Mouse (Mus musculus): ENCODE results near the gene Utp11. TPM values are rescaled to one million over a fixed set of nuclear protein-coding genes. Genes with fewer than 3 reads are reported as not detected.

The Utp11 gene
- polyA plus RNA-seq, 2 experiments from 2014 or later = 80.9 to 85.9 TPM

DNA sequence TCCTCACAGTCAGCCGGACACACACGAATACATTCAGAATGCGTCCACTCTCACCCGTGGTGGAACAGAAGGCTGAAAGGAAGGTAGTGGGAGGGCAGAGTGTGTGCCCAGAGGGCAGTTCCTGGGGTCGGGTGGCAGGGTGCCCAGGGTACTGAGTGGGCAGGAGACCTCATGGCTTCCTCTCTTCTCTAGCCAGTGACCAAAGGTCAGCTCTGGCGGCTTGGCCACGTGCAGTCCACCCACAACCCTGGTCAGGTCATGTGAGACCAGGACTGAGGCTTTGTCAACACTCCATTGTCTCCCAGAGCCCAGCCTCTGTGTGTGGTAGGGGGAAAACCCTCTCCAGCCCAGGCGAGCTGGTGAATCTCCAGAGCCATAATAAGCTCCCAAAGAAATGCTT, 23.2 kb downstream of the Utp11 start:
- ATAC-seq = no peak

- no peak for ATAC-seq
Measured at GRCm38 (mm10) chr4:124668078-124668477, 25.3 kb downstream of the Utp11 start.

DNA sequence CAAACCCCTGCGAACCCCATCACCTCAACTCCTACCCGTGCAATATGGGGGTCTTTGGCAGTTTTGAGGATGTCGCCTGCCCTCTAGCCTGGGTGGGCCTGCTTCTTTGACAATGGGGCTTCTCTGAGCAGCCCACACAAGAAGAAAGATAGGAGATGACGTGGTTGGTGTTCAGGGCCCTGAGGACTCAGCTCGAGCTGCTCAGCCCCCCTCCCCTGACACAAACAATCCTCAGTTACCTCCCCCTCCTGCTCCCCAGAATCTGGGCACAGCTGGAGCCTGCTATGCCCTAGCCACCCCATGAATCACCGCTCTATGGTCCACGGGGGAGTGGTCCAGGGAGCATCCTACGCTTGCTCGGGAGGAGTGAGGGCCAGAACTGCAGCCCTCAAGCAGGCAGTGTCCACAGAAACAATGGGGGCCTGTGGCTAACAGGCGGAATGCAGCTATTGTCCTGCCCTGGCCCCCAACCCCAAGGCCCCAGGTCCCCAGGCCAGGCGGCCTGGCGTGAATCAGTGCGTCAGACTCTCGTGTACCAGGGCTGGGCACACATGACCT, 25.8 kb downstream of the Utp11 start:
- ATAC-seq = no peak

GRCm38 (mm10) chr4:124664604-124665003, 28.8 kb downstream of the Utp11 start:
- no peak for ATAC-seq

GRCm38 (mm10) chr4:124664185-124664584, 29.2 kb downstream of the Utp11 start:
- no peak for ATAC-seq

- no peak for ATAC-seq
Measured at GRCm38 (mm10) chr4:124663034-124663433, 30.4 kb downstream of the Utp11 start.

DNA sequence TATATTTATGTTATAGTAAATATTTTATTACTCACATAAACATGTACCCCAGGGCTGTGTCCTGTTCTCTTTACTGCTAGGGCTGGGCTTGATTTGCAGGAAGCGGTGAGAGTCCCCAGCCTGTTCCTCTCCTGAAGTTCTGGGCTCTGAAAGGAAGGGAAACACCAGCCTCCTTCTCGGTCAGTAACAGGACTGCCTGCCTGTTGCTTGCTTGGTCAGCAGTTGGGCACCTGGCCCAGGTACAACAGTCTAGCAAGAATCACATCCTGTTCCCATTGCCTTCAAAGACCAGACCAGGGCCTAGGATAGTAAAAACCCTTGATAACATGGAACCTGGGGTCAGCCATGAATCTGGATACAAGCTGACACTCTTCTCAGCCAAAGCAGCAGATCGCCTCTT, 32.8 kb downstream of the Utp11 start:
- ATAC-seq = no peak

- no peak for ATAC-seq
Measured at GRCm38 (mm10) chr4:124659251-124660217, 33.9 kb downstream of the Utp11 start.

DNA sequence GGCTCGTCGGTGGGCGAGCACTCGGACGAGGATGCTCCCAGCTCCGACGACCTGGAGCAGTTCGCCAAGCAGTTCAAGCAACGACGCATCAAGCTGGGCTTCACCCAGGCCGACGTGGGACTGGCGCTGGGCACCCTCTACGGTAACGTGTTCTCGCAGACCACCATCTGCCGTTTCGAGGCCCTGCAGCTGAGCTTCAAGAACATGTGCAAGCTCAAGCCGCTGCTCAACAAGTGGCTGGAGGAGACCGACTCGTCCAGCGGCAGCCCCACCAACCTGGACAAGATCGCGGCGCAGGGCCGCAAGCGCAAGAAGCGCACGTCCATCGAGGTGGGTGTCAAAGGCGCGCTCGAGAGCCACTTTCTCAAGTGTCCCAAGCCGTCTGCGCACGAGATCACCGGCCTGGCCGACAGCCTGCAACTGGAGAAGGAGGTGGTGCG, 35.0 kb downstream of the Utp11 start:
- no peak for ATAC-seq

DNA sequence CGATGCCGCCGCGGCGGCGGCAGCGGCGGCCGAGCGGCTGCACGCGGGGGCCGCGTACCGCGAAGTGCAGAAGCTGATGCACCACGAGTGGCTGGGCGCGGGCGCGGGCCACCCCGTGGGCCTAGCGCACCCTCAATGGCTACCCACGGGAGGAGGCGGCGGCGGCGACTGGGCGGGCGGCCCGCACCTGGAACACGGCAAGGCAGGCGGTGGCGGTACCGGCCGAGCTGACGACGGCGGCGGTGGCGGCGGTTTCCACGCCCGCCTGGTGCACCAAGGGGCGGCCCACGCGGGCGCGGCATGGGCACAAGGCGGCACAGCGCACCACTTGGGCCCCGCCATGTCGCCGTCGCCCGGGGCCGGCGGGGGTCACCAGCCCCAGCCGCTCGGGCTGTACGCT, 35.6 kb downstream of the Utp11 start:
- ATAC-seq = no peak

DNA sequence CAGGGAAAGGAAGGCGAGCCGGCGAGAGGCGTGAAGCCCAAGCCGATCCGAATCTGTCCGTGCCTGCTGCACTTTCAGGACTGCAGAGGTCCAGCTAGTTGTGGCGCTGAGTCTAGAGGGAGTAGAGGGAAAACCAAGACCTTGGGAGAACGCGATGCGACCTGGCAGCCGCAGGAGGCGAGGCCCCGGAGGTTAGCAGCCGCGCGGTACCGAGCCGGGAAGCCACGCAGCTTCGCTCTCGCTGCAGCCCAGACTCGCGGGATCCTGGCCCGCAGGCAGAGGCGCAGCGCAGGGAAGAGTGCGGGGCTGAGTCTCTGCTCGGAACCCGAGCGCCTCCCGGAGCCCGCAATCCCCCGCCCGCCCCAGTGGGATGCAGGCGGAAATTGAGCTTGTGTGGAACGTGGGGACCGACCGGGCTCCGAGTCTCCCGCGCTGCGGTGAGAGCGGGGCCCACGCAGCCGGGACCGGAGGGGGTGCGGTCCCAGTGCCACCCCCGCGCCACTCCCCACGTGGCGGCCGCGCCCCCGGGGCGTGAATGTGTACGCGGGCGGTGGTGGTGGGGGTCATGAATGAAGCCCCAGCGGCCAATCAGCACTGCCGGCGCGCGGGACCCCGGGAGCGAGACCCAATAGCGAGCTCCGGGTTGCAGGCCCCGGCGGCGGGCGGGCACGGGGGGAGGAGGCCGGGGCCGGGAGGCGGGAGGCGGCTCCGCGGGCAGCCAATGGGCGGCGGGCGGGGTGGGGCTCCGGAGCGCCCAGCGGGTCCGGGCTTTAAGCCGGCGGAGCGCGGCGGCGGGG, 36.3 kb downstream of the Utp11 start:
- ATAC-seq = peak; percentile 67

- ATAC-seq = no peak
Measured at GRCm38 (mm10) chr4:124656518-124656853, 36.9 kb downstream of the Utp11 start, which contains the start of gene Pou3f1. TSS of gene Pou3f1 (plus strand) at chr4:124656807.

DNA sequence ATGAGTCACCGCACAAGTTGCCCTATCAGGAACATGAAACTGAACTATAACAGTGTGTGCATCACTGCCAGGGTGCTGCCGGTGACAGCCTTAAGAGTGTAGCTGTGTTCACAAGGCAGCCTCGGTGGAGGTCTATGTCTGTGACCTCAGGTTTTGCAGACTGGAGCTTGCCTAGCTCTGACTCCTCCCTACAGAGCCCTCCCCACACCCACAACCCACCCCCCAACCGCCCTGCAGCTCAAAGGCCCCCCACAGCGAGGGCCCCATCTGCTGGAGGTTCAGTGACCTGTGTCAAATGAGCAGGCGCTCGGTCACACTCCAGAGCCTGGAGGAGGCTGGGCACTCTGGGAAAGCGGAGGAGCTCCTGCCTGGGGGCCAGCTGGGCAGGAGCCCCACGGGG, 40.5 kb downstream of the Utp11 start:
- no peak for ATAC-seq

DNA sequence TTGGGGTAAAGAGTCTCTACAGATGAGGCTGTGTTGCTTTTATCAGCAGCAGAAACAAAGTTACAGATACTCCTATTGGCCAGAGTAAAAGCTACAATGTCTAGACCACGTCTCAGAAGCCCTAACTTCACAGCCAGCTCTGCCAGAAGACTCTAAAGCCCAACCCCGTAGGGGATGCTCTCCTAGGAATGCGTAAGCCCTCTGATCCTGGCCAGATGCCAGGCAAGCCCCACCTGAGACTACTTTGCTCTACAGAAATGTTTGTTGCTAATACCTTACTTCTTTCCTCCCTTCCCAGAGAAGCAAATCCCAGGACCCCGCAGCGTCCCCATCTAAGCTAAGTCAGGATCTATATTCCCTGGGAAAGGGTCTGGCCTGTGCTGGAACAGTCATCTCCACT, 45.5 kb downstream of the Utp11 start:
- ATAC-seq = no peak

DNA sequence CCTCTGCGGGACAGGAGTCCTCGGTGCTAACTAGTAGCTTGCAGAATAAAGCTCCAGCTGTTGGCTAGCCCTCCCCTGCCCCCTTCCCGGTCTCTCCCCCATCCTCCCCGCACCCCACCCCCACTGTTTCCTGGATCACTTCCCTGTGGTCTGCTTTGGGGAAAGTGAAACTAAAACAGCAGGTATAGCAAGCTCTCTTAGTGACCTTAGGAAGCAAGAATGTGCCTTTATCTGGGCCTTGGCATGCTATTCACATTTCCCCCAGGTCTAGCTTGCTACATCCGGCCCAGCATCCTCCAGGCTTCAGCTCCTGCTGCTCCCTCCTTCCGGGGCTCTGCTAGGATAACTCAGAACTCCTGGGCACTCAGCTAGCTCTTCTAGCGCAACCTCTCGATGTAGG, 46.8 kb downstream of the Utp11 start:
- no peak for ATAC-seq

GRCm38 (mm10) chr4:124644974-124645433, 48.4 kb downstream of the Utp11 start:
- ATAC-seq = no peak

DNA sequence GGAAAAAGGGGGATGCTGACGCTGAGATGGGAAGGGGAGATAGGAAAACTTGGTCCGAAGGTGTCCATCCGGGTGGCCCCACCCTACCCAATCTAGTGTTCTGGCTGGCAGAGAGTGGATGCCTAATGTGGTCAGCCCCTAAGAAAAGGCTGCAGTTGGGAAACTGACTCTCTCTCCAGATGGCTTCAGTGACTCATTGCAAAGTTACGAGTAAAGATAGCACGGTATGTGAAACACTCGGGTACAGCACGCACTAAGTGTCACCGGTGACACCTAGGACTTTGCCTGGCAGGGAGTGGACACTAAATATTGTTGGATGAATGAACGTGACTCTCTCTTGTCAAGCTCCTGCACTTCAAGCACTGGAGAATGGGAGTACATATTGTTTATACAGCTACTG, 49.5 kb downstream of the Utp11 start:
- no peak for ATAC-seq

GRCm38 (mm10) chr4:124639715-124640114, 53.7 kb downstream of the Utp11 start:
- no peak for ATAC-seq

DNA sequence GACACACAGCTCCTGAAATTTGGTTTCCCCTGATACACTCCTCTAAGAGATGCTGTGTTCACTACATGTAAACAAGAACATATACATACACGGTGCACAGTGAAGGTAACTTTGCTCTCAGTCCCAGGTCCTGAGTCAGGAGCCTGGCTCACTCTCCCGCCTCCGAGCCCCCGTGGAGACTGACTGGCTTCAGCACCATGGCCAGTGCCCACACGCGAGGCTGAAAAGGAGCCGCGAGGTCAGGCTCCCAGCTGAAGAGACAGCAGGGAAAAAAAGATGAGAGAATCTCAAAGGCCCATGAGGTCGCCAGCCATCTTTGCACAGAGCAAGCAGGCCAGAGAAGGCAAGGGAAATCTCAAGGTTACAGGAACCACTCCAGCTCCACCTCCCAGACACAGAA, 60.1 kb downstream of the Utp11 start:
- no peak for ATAC-seq

- no peak for ATAC-seq
Measured at GRCm38 (mm10) chr4:124632856-124633255, 60.5 kb downstream of the Utp11 start.

DNA sequence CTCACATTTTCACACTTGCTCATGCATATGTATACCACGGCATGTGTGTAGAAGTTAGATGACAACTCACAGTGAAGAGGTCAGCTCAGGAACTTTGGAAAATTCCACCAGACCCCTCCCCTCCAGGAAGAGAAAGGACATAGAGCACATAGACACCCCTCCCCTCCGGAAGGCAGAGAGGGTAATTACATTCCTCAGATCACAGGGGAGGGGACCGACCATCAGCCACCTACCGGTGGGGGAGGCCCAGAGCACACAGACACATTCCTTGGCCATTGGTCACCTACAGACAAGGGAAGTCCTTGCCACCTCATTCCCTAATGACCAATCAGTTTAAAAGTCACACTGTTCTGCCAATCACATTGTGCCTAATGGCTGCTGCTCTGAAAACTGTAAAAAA, 61.9 kb downstream of the Utp11 start:
- no peak for ATAC-seq

Data from activated CD4-positive, CD25-positive, alpha-beta regulatory T cell, adult 4 months (primary cell).